Mouse (Mus musculus) brown adipose tissue, adult 24 weeks (tissue): ENCODE measurements around the gene Lzic. TPM values are rescaled to one million over a fixed set of nuclear protein-coding genes. Genes with fewer than 3 reads are reported as not detected.

Experiments
- H3K27ac ChIP-seq: fragments of 200-500 bp; replicated peaks from 2 replicates; pipeline ENCODE4 v1.5.1; 2012; ENCODE audit warnings: low read depth, mild to moderate bottlenecking, low read length
- H3K4me1 ChIP-seq: fragments of 200-500 bp; 2 replicates; pipeline ENCODE4 v1.6.1; 2012; ENCODE audit warnings: low read length, mixed read lengths; ENCODE audit not compliant: control insufficient read depth, insufficient read depth, insufficient read length
- H3K4me3 ChIP-seq: fragments of 200-500 bp; 2 replicates; pipeline ENCODE4 v1.5.1; 2012; ENCODE audit warnings: low read depth, mild to moderate bottlenecking, low read length, moderate library complexity; ENCODE audit not compliant: insufficient read depth
- polyA plus RNA-seq: library from polyadenylated mRNA; stranded (reverse); fragments of >200 nt; gene quantifications from 2 replicates; pipeline ENCODE4 v1.2.4, GENCODE M21; 2012; ENCODE audit not compliant: missing spikeins, insufficient read depth, insufficient read length

The Lzic gene
- polyA plus RNA-seq, 1 experiment = 40.2 TPM

- Histone ChIP-seq H3K27ac (no peak overlapping the region), H3K4me1 (peaks cover 7% of the 10 kb centered on the region), H3K4me3 (no peak overlapping the region)
Measured at GRCm38 (mm10) chr4:149504363-149504762, 19.3 kb downstream of the Lzic start.

- H3K4me3 ChIP-seq = no peak overlapping the region
- no peak overlapping the region for H3K27ac ChIP-seq
- H3K4me1 ChIP-seq = peaks cover 7% of the 10 kb centered on the region
Measured at GRCm38 (mm10) chr4:149504858-149505257, 19.8 kb downstream of the Lzic start.

DNA sequence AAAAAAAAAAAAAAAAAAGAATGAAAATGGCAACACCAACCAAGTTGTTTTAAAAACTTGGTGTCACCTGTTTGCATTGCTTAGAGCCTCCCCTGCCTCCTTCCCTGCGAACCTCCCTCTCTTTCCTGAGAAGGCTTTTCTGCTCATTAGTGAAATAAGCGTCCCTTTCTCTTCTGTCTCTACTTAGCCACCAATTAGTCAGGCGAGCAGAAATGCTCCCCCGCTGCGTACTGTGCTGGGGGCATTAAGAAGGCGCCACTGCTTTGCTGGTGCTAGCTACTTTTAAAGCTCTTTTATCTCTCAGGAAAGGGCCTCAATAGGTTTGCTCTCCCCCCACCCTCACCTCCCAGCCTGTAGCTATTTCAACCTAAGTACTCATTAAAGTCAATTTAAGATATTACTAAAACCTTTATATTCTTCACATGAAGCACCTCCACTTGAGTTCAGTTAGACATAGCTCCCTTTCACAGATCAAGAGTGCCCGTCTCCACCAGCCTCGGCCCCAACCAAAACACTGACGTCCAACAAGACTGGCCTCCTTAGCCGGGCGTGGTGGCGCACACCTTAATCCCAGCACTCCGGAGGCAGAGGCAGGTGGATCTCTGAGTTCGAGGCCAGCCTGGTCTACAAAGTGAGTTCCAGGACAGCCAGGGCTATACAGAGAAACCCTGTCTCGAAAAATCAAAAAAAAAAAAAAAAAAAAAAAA is 20.4 kb downstream of the Lzic start:
- Histone ChIP-seq H3K4me1 (peaks cover 3% of the 10 kb centered on the region; the same call in 1 of the 2 replicates), H3K4me3 (no peak overlapping the region), H3K27ac (no peak overlapping the region)

GRCm38 (mm10) chr4:149506904-149507303 is 21.9 kb downstream of the Lzic start:
- Histone ChIP-seq H3K4me1 (no peaks in the 10 kb centered on the region), H3K27ac (no peak overlapping the region), H3K4me3 (no peak overlapping the region)

DNA sequence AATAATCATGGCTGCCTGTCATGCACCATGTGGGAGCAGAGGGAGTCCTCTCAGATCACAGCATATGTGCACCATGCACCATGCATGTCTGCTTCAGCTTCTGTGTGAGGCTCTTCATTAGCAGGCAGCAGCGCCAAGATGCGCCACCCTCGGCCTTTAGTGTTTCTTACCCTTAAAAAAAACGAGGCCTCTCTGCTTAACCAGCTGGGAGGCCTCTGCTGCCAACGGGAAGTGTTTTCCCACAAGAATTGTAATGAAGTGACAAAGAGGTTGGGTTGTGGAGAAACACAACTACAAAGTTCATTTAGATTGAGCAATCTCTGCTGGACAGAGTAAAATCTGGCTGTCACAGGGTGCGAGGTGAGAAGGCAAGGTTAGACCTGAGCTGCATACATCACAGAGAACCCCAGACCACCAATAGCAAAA is 26.2 kb downstream of the Lzic start:
- H3K27ac ChIP-seq = no peak overlapping the region
- H3K4me1 ChIP-seq = no peaks in the 10 kb centered on the region
- no peak overlapping the region for H3K4me3 ChIP-seq

DNA sequence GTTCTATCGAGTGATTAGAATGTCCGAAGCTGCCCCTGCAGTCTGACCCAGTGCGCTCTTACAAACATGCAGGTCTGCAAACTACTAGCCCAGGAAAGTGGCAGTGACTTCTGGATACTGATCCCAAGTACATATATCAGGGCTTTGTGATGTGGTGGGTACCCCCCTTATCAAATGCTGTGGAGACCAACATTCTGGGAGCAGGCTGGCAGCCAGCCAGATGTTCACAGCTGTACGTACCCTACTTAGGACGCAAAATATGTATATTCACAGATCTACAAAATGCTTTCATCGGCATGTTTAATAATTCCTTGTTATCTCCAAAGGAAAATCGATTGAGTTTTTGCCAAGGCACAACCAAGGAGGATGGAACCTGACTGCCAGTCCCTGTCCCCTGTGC is 27.0 kb downstream of the Lzic start:
- Histone ChIP-seq H3K4me1 (no peaks in the 10 kb centered on the region), H3K27ac (no peak overlapping the region)

DNA sequence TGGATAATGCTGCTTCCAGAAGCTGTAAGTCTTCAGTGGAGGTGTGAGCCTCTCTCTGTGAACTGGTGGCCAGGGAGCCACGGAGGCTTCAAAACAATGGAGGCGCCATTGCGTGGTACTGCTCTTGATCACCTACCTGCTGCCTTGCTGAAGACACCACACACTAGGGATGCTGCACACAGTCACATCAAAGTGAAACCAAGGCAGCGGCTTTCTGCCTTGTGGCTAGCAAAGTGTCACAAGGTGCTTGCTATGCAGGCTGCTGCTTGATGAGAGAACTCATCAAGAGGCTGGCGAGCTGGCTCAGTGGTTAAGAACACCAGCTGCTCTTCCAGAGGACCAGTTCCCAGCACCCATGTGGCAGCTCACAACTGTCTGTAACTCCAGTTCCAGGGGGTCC is 30.7 kb downstream of the Lzic start:
- no peak overlapping the region for H3K4me3 ChIP-seq
- no peak overlapping the region for H3K27ac ChIP-seq
- peaks cover 10% of the 10 kb centered on the region for H3K4me1 ChIP-seq

More for the DNA sequence above, 27.0 kb downstream of the Lzic start:
- no peak overlapping the region for H3K4me3 ChIP-seq

DNA sequence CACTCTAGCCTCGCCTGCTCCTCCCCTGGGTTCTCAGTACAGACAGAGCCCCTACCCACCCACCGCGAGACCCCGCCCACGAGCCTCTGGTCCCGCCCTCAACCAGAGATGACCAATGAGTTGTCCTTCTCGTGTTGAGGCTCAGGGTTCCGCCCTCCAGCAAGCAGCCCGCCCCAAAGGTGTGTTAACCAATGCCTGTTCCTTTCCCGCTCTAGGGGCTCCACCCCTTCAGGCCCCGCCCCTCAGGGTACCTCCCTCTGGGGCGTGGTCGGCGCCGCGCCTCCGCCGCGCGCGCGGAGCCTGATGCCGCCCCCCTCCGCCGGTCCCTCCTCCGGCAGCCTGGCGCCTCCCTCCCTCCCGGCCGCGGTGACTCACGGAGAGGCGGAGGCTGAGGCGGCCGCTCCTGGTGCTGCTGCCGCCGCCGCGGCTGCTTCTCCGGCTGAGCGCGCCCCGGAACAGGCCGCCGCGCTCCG is 32.9 kb downstream of the Lzic start, which contains the start of gene Ctnnbip1:
Gene Ctnnbip1, plus strand, starts transcription at position 369 of the 473 bp plus-strand sequence.
- Histone ChIP-seq H3K4me1 (peaks cover 24% of the 10 kb centered on the region), H3K4me3 (peak within 1 kb of the TSS; percentile 85), H3K27ac (peak within 1 kb of the TSS; percentile 81)

- peak overlapping the region; percentile 81 for H3K27ac ChIP-seq
- peaks cover 27% of the 10 kb centered on the region for H3K4me1 ChIP-seq
- H3K4me3 ChIP-seq = peak overlapping the region; percentile 85
Measured at GRCm38 (mm10) chr4:149518351-149519220, 33.6 kb downstream of the Lzic start.

GRCm38 (mm10) chr4:149521258-149521657 is 36.2 kb downstream of the Lzic start:
- peaks cover 48% of the 10 kb centered on the region for H3K4me1 ChIP-seq
- peak overlapping the region; percentile 10; the same call in 1 of the 2 replicates for H3K4me3 ChIP-seq
- H3K27ac ChIP-seq = peak overlapping the region; percentile 50

- Histone ChIP-seq H3K4me3 (no peak overlapping the region), H3K4me1 (peaks cover 46% of the 10 kb centered on the region), H3K27ac (peak overlapping the region; percentile 48)
Measured at GRCm38 (mm10) chr4:149523961-149524360, 38.9 kb downstream of the Lzic start.

GRCm38 (mm10) chr4:149525170-149525569 is 40.1 kb downstream of the Lzic start:
- peaks cover 50% of the 10 kb centered on the region for H3K4me1 ChIP-seq
- no peak overlapping the region for H3K4me3 ChIP-seq
- peak overlapping the region; percentile 88 for H3K27ac ChIP-seq

DNA sequence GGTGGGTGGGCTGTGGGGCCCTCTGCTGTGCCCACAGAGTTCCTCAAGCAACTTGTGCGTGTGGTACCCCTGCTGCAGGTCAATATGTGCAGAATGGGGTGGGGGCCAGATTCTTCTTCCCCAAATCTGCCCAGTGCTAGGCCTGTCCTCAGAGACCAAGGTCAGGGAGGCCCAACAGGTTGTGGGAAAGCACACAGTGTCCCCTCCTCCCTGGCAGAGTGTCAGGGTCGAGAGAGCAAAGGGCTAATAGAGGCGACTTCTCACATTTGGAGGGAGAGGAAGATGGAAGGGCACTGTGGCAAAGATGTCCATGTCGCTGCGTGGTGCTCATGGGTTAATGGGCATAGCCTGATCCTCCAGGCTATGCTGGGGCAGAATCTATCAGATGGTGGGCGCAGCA is 40.8 kb downstream of the Lzic start:
- Histone ChIP-seq H3K27ac (peak overlapping the region; percentile 88), H3K4me1 (peaks cover 54% of the 10 kb centered on the region), H3K4me3 (peak overlapping the region; percentile 21)

GRCm38 (mm10) chr4:149526330-149526729 is 41.3 kb downstream of the Lzic start:
- Histone ChIP-seq H3K4me3 (peak overlapping the region; percentile 37), H3K27ac (peak overlapping the region; percentile 89), H3K4me1 (peaks cover 50% of the 10 kb centered on the region)

DNA sequence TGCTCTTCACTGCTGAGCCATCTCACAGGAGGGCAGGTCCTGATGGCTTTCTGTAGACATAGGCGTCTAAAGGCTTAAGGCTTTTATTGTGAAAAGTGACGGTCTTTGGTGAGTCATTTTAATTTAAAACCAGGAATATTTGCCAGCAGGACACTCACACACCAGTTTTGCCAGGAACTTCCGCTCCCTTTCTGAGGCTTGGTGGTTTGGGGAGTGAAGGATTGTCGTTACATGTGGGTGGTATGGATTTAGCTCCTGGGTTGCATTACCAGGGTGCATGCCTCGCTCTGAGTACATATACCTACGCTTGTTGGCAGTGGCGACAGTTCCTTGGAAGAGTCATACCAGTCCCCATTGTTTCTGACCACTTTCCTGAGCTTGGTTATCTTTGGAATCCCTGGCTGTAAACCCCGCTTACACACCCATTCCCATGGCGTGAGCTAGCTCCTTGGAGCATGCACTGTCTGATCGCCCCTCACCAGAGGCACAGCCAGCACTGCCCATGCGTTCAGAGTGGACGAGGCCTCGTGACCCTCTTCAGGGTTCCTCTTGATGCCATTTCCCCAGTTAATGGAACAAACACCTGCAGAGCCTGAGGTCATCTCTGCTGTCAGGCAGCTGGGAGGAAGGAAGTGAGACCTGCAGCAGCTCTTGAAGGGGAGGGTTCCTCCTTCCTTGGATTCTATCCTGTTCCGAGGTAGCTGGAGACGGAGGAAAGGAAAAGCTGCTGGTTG is 42.8 kb downstream of the Lzic start:
- Histone ChIP-seq H3K27ac (peak overlapping the region; percentile 95), H3K4me3 (no peak overlapping the region), H3K4me1 (peaks cover 40% of the 10 kb centered on the region)
